Mouse (Mus musculus) myocyte (in vitro differentiated cells): Measurements from ENCODE around the gene Spsb1. TPM values are rescaled to one million over a fixed set of nuclear protein-coding genes. Genes with fewer than 3 reads are reported as not detected.
A peak's percentile ranks its signal among the peaks of the same experiment; 100 is the strongest.

Experiments
- H3K27me3 ChIP-seq: one replicate; pipeline ENCODE4 v1.6.1; 2011; ENCODE audit not compliant: control insufficient read depth, insufficient read depth, insufficient read length
- H3K36me3 ChIP-seq: one replicate; pipeline ENCODE4 v1.6.1; 2011; ENCODE audit not compliant: control insufficient read depth, insufficient read depth
- H3K4me2 ChIP-seq: one replicate; pipeline ENCODE4 v1.6.1; 2011; ENCODE audit warnings: low read depth, control low read depth
- H3K4me3 ChIP-seq: one replicate; pipeline ENCODE4 v1.5.1; 2011; ENCODE audit warnings: mild to moderate bottlenecking, control low read depth, moderate library complexity
- H3K79me2 ChIP-seq: one replicate; pipeline ENCODE4 v1.6.1; 2011; ENCODE audit not compliant: control insufficient read depth, insufficient read depth
- H3ac ChIP-seq: one replicate; pipeline ENCODE4 v1.6.1; 2011; ENCODE audit not compliant: control insufficient read depth, insufficient read length
- CEBPB ChIP-seq: IDR thresholded peaks from 2 replicates; pipeline ENCODE4 v1.6.1; 2011; ENCODE audit warnings: mild to moderate bottlenecking, moderate library complexity; ENCODE audit not compliant: poor library complexity, insufficient read depth, severe bottlenecking
- E2F4 ChIP-seq: IDR thresholded peaks from one replicate; pipeline ENCODE4 v1.6.1; 2011; ENCODE audit warnings: mild to moderate bottlenecking, control low read depth, moderate library complexity; ENCODE audit not compliant: insufficient read depth
- MAX ChIP-seq: IDR thresholded peaks from one replicate; pipeline ENCODE4 v1.6.1; 2011; ENCODE audit warnings: low read depth, mild to moderate bottlenecking, control low read depth
- MYOD1 ChIP-seq, 3 experiments: IDR thresholded peaks; one replicate each; pipeline ENCODE4 v1.6.1; 2011; ENCODE audit warnings: control low read depth in 2 of 3, low read depth in 2 of 3, mild to moderate bottlenecking in 2 of 3, moderate library complexity in 1 of 3; ENCODE audit not compliant: insufficient read length in 2 of 3, control insufficient read depth in 1 of 3
- MYOG ChIP-seq, 3 experiments: IDR thresholded peaks; one replicate each; pipeline ENCODE4 v1.6.1; 2011; ENCODE audit warnings: control low read depth in 2 of 3, low read depth in 2 of 3, mild to moderate bottlenecking in 2 of 3; ENCODE audit not compliant: insufficient read length in 2 of 3, control insufficient read depth in 1 of 3, insufficient read depth in 1 of 3
- POLR2A ChIP-seq: IDR thresholded peaks from one replicate; pipeline ENCODE4 v1.6.1; 2011; ENCODE audit warnings: low read depth, mild to moderate bottlenecking, control low read depth, moderate library complexity; ENCODE audit not compliant: insufficient read length
- POLR2AphosphoS2 ChIP-seq: IDR thresholded peaks from one replicate; pipeline ENCODE4 v1.6.1; 2011; ENCODE audit warnings: low read depth, control low read depth; ENCODE audit not compliant: insufficient read length
- REST ChIP-seq: IDR thresholded peaks from one replicate; pipeline ENCODE4 v1.6.1; 2011; ENCODE audit warnings: mild to moderate bottlenecking, control low read depth, moderate library complexity; ENCODE audit not compliant: insufficient read depth, insufficient read length
- SRF ChIP-seq: IDR thresholded peaks from one replicate; pipeline ENCODE4 v1.6.1; 2011; ENCODE audit warnings: low read depth; ENCODE audit not compliant: control insufficient read depth, insufficient read length
- TCF12 ChIP-seq: IDR thresholded peaks from one replicate; pipeline ENCODE4 v1.6.1; 2011; ENCODE audit warnings: mild to moderate bottlenecking, control low read depth; ENCODE audit not compliant: poor library complexity, insufficient read depth, severe bottlenecking
- TCF3 ChIP-seq: IDR thresholded peaks from one replicate; pipeline ENCODE4 v1.6.1; 2011; ENCODE audit warnings: low read depth, control low read depth; ENCODE audit not compliant: insufficient read length
- USF1 ChIP-seq: IDR thresholded peaks from one replicate; pipeline ENCODE4 v1.6.1; 2011; ENCODE audit warnings: low read depth, mild to moderate bottlenecking, control low read depth, moderate library complexity
- polyA plus RNA-seq: library from polyadenylated mRNA; unstranded; fragments of >200 nt; fragmentation: generic; extraction: Trizol; gene quantifications from one replicate; pipeline ENCODE4 v1.2.1, GENCODE M21; 2012; ENCODE audit warnings: missing spikeins

Gene Spsb1
- 22.6 TPM for polyA plus RNA-seq

GRCm38 (mm10) chr4:149954893-149955439 lies at the start of gene Spsb1:
Spsb1 (minus strand) TSS chr4:149955043.
- Histone ChIP-seq H3K36me3 (peaks cover 3% of the 10 kb centered on the region), H3K27me3 (no peaks in the 10 kb centered on the region), H3K4me3 (peak within 1 kb of the TSS; percentile 81), H3ac (peak within 1 kb of the TSS; percentile 82), H3K4me2 (peak within 1 kb of the TSS; percentile 95), H3K79me2 (peaks cover 36% of the 10 kb centered on the region)
- TF ChIP-seq MYOD1 (IDR thresholded peaks at IDR 0.05; ENCODE audit: control insufficient read depth in 1 of 3, insufficient read length in 2 of 3, low read depth in 2 of 3) (no peak), MYOG (IDR thresholded peaks at IDR 0.05; ENCODE audit: control insufficient read depth in 1 of 3, insufficient read depth in 1 of 3, insufficient read length in 2 of 3, low read depth in 2 of 3) (no peak), MAX (no peak), CEBPB (no peak), TCF12 (no peak), POLR2A (peak; percentile 92), SRF (peak; percentile 53), TCF3 (no peak), E2F4 (peak; percentile 13), USF1 (no peak), REST (no peak), POLR2AphosphoS2 (peak; percentile 71)

GRCm38 (mm10) chr4:150003641-150004040 lies 48.8 kb upstream of the Spsb1 start:
- Histone ChIP-seq H3ac (no peak overlapping the region), H3K36me3 (no peaks in the 10 kb centered on the region), H3K79me2 (peaks cover 28% of the 10 kb centered on the region), H3K4me2 (peak overlapping the region; percentile 3), H3K27me3 (no peaks in the 10 kb centered on the region), H3K4me3 (no peak overlapping the region)
- no peak for TF ChIP-seq TCF12
- no peak for TF ChIP-seq POLR2AphosphoS2
- no peak for TF ChIP-seq MYOG (IDR thresholded peaks at IDR 0.05; ENCODE audit: control insufficient read depth in 1 of 3, insufficient read depth in 1 of 3, insufficient read length in 2 of 3, low read depth in 2 of 3)
- TF ChIP-seq REST, result no peak
- no peak for TF ChIP-seq CEBPB
- no peak for TF ChIP-seq TCF3
- no peak for TF ChIP-seq USF1
- no peak for TF ChIP-seq POLR2A
- TF ChIP-seq E2F4, result no peak
- TF ChIP-seq SRF, result no peak
- no peak for TF ChIP-seq MAX
- TF ChIP-seq MYOD1 (IDR thresholded peaks at IDR 0.05; ENCODE audit: control insufficient read depth in 1 of 3, insufficient read length in 2 of 3, low read depth in 2 of 3), result no peak

- H3K27me3 ChIP-seq, result no peaks in the 10 kb centered on the region
- H3ac ChIP-seq, result no peak overlapping the region
- no peak overlapping the region for H3K4me3 ChIP-seq
- peaks cover 28% of the 10 kb centered on the region for H3K79me2 ChIP-seq
- TF ChIP-seq REST (no peak), CEBPB (no peak), E2F4 (no peak), MYOG (IDR thresholded peaks at IDR 0.05; ENCODE audit: control insufficient read depth in 1 of 3, insufficient read depth in 1 of 3, insufficient read length in 2 of 3, low read depth in 2 of 3) (peak; percentile 71 to 93 (median 76)), TCF3 (peak; percentile 81), SRF (no peak), MYOD1 (IDR thresholded peaks at IDR 0.05; ENCODE audit: control insufficient read depth in 1 of 3, insufficient read length in 2 of 3, low read depth in 2 of 3) (peak; percentile 5 to 96 (median 88)), POLR2AphosphoS2 (no peak), USF1 (no peak), POLR2A (no peak), MAX (no peak), TCF12 (peak; percentile 31)
- H3K4me2 ChIP-seq, result peak overlapping the region; percentile 3
- H3K36me3 ChIP-seq, result no peaks in the 10 kb centered on the region
These were observed 48.3 kb upstream of the Spsb1 start for GRCm38 (mm10) chr4:150003021-150003580.

GRCm38 (mm10) chr4:150002021-150002528 lies 47.2 kb upstream of the Spsb1 start:
- H3K27me3 ChIP-seq, result no peaks in the 10 kb centered on the region
- peak overlapping the region; percentile 18 for H3K4me2 ChIP-seq
- H3K4me3 ChIP-seq, result no peak overlapping the region
- H3K36me3 ChIP-seq, result no peaks in the 10 kb centered on the region
- peaks cover 20% of the 10 kb centered on the region for H3K79me2 ChIP-seq
- TF ChIP-seq CEBPB, result no peak
- TF ChIP-seq MYOG (IDR thresholded peaks at IDR 0.05; ENCODE audit: control insufficient read depth in 1 of 3, insufficient read depth in 1 of 3, insufficient read length in 2 of 3, low read depth in 2 of 3), result no peak
- no peak for TF ChIP-seq POLR2AphosphoS2
- TF ChIP-seq MYOD1 (IDR thresholded peaks at IDR 0.05; ENCODE audit: control insufficient read depth in 1 of 3, insufficient read length in 2 of 3, low read depth in 2 of 3), result no peak
- TF ChIP-seq REST, result no peak
- H3ac ChIP-seq, result no peak overlapping the region
